Mouse (Mus musculus): Measurements from ENCODE around the gene F13b. TPM values are rescaled to one million over a fixed set of nuclear protein-coding genes. Genes with fewer than 3 reads are reported as not detected.

The F13b gene
- polyA plus RNA-seq, 1 experiment from 2014 or later: not detected

DNA sequence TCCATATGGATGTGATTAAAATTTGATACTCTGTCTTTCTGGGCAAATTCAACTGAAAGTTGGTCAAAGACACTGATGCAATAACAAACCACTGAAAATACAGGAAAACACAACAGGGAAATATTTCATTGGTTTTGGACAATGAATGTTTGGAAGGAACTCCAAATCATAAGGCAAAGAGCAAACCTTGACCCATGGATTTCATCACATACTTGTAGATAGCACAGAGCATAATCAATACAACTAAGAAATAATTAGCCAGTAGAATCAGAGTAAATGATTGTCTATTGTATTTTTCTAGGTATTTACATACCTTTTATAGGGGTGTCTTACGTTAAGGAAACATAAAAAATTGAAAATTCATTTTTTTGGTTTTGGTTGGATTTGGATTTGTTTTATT, 47.0 kb downstream of the F13b start:
- DNase-seq (ENCODE audit: low spot score): no peak
- 84% methylated on average over 1 of the region's 1 CpGs for whole genome bisulfite sequencing
- H3K9me3 ChIP-seq: no peaks in the 10 kb centered on the region
- H3K27ac ChIP-seq (replicated peaks): no peak overlapping the region
- H3K4me1 ChIP-seq: no peaks in the 10 kb centered on the region
- H3K27me3 ChIP-seq (replicated peaks; ENCODE audit: low read depth, poor library complexity, severe bottlenecking): no peaks in the 10 kb centered on the region
- no peak overlapping the region for H3K4me3 ChIP-seq
- H3K36me3 ChIP-seq (replicated peaks): no peaks in the 10 kb centered on the region

- DNase-seq (ENCODE audit: low spot score): no peak
- 78% methylated on average over 1 of the region's 1 CpGs for WGBS
- no peaks in the 10 kb centered on the region for H3K27me3 ChIP-seq (replicated peaks; ENCODE audit: low read depth, poor library complexity, severe bottlenecking)
- no peaks in the 10 kb centered on the region for H3K4me1 ChIP-seq
- H3K36me3 ChIP-seq (replicated peaks): no peaks in the 10 kb centered on the region
- H3K9me3 ChIP-seq: no peaks in the 10 kb centered on the region
- H3K27ac ChIP-seq (replicated peaks): no peak overlapping the region
- H3K4me3 ChIP-seq: no peak overlapping the region
These were observed 49.8 kb downstream of the F13b start for GRCm38 (mm10) chr1:139551311-139551710.

DNA sequence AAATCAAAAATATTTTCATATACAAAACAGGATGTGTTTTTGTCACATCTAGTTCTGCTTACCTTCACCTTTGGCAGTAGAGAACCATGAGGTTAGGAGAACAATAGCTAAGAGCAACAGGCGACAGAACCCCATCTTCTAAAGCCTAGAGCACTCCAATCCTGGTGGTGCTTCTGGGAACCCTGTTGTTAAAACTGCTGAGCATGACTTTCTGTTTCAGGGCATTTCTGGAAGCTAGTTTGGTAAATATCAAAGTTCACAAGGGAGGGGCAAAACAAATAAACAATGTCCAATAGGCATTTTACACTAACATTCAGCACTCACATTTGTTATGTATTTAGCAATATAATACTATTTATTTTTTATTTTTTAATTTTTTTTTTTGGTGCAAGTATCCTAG, 58.5 kb downstream of the F13b start, which contains the start of gene Cfhr1:
TSS of gene Cfhr1 (minus strand) at position 249 of the 400 bp plus-strand sequence.
- Histone ChIP-seq H3K4me3 (no peak within 1 kb of the TSS), H3K9me3 (no peaks in the 10 kb centered on the region), H3K4me1 (no peaks in the 10 kb centered on the region), H3K27me3 (replicated peaks; ENCODE audit: low read depth, poor library complexity, severe bottlenecking) (no peaks in the 10 kb centered on the region), H3K27ac (replicated peaks) (no peak within 1 kb of the TSS), H3K36me3 (replicated peaks) (no peaks in the 10 kb centered on the region)
- no peak for DNase-seq (ENCODE audit: low spot score)
- 69% methylated on average over 1 of the region's 1 CpGs for WGBS

Other genes with a start within 250 kb of the F13b start
- 0.25 and 0.38 TPM in 2 replicates for gene Crb1, start 124.6 kb upstream of the F13b start, polyA plus RNA-seq (2016; fragmentation: Nextera tagmentation; extraction: Ambion mirVana)
- gene Zbtb41, start 79.4 kb upstream of the F13b start, polyA plus RNA-seq (2016; fragmentation: Nextera tagmentation; extraction: Ambion mirVana): 10.8 and 11.1 TPM in 2 replicates
- 20.2 and 21.8 TPM in 2 replicates for gene Aspm, start 46.9 kb upstream of the F13b start, polyA plus RNA-seq (2016; fragmentation: Nextera tagmentation; extraction: Ambion mirVana)
- not detected in 2 replicates for gene Cfhr1, start 58.6 kb downstream of the F13b start, polyA plus RNA-seq (2016; fragmentation: Nextera tagmentation; extraction: Ambion mirVana)

Measured in embryonic facial prominence, embryonic 10.5 days (tissue).